Comparison of ENCODE assay signal across 8 mouse cellular contexts in the genomic region with DNA sequence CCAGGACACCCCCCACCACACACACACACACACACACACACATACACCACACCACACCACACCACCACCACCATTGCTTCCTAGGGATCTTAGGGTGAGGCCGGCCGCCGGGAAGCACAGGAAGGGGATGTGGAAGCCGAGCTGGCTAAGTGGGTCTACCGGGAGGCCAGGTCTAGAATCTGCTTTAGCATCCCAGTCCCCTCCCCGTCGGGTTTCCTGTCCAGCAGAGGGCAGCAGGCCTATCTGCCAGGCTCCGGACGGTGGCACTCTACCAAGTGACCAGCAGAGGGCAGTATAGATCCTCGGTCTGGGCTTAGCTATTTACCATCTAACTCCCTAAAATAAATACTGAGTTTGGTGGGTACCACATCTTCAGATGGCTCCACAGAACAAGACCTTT.
DNase-seq lines count a peak whose midpoint lies in the region; ATAC-seq lines count a peak whose summit lies in the region.

No protein-coding gene starts in this region.

- DNase-seq in MN1 (ENCODE audit: low spot score), result peak; percentile 91
- DNase-seq in cerebellum, adult 8-10 months, result peak; percentile 93
- DNase-seq in hindbrain, embryonic 10.5 days (ENCODE audit: low spot score), result peak; percentile 91
- DNase-seq in layer of hippocampus, adult 9-11 months, result peak; percentile 91
- DNase-seq in ovary, postnatal 14 days (ENCODE audit: low spot score), result peak; percentile 90
- peak; percentile 65 to 85 for DNase-seq in thymus, postnatal 10 days (ENCODE audit: low spot score in 2 of 2)

- peak; percentile 24 for ATAC-seq in frontal cortex, adult (ENCODE audit: low TSS enrichment)
- peak; percentile 40 for ATAC-seq in lung, embryonic 16.5 days (ENCODE audit: low read depth)

- H3K27ac ChIP-seq in hindbrain, embryonic 10.5 days, result peak overlapping the region; percentile 89
- H3K27ac ChIP-seq in lung, embryonic 16.5 days (ENCODE audit: low read length), result no peak overlapping the region

- H3K36me3 ChIP-seq in hindbrain, embryonic 10.5 days, result no peaks in the 10 kb centered on the region
- no peaks in the 10 kb centered on the region for H3K36me3 ChIP-seq in lung, embryonic 16.5 days (ENCODE audit: control insufficient read depth, insufficient read depth, low read length)

- WGBS in hindbrain, embryonic 10.5 days, result 0% methylated on average over 10 of the region's 10 CpGs
- 0% methylated on average over 10 of the region's 10 CpGs for WGBS in lung, embryonic 16.5 days

- H3K4me1 ChIP-seq in hindbrain, embryonic 10.5 days (replicated peaks), result peaks cover 54% of the 10 kb centered on the region
- H3K4me1 ChIP-seq in lung, embryonic 16.5 days (replicated peaks; ENCODE audit: control insufficient read depth, insufficient read depth, low read length), result peaks cover 17% of the 10 kb centered on the region

- peak overlapping the region; percentile 65; the same call in 1 of the 2 replicates for H3K9ac ChIP-seq in lung, embryonic 16.5 days (ENCODE audit: low read length)

- H3K9me3 ChIP-seq in hindbrain, embryonic 10.5 days, result no peaks in the 10 kb centered on the region
- no peaks in the 10 kb centered on the region for H3K9me3 ChIP-seq in lung, embryonic 16.5 days (ENCODE audit: control insufficient read depth, low read length)

- peak overlapping the region; percentile 89 for H3K4me2 ChIP-seq in lung, embryonic 16.5 days (ENCODE audit: low read depth, low read length)

- H3K27me3 ChIP-seq in hindbrain, embryonic 10.5 days (ENCODE audit: insufficient read depth, poor library complexity, severe bottlenecking), result peaks cover 87% of the 10 kb centered on the region
- peaks cover 40% of the 10 kb centered on the region for H3K27me3 ChIP-seq in lung, embryonic 16.5 days (ENCODE audit: control insufficient read depth, insufficient read depth, low read depth, low read length)

- H3K4me3 ChIP-seq in hindbrain, embryonic 10.5 days, result peak overlapping the region; percentile 72
- H3K4me3 ChIP-seq in lung, embryonic 16.5 days (ENCODE audit: low read length), result peak overlapping the region; percentile 55
